Mouse (Mus musculus): ENCODE measurements around the gene Kansl2.
A peak's percentile ranks its signal among the peaks of the same experiment; 100 is the strongest.

Kansl2 gene

DNA sequence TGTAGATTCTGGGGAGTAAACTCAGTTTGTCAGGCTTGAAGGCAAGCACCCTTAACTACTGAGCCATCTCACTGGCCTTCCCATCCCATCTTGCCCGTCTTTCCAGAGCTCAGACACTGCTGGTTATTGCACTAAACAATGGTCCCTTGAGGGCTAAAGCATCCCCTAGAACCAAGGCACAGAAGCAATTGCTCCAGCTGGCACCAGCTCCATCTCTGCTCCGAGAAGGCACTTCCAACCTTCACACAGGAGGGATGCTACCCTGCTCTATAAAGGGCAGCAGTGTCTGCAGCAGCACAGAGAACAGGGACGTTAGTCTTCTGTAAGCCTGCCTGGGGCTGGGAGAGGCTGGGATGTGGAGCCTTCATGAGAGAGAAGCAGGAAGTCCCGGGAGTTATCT, 42.0 kb downstream of the Kansl2 start, which contains the start of gene Olfr279:
Gene Olfr279 (plus strand): TSS at position 301 of the 400 bp plus-strand sequence.
- no peak for DNase-seq

DNA sequence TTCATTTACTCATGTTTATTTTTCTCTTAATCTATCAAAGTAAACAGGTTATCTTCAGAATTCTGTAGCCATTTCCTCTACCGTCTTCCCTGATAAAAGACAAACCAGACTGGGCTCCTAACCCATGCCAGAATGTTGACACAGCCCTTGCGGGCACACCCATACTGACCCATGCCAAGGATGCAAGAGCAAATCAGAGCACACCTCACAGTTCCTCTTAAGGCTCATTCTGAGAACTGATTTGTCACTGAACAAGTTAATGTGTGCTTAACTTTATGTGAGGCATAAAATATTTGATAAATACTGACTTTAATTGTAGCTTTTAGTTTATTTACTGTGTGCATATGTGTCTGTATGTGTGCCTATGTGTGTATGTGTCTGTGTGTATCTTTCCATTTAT, 42.7 kb downstream of the Kansl2 start:
- peak; percentile 57 for DNase-seq

DNA sequence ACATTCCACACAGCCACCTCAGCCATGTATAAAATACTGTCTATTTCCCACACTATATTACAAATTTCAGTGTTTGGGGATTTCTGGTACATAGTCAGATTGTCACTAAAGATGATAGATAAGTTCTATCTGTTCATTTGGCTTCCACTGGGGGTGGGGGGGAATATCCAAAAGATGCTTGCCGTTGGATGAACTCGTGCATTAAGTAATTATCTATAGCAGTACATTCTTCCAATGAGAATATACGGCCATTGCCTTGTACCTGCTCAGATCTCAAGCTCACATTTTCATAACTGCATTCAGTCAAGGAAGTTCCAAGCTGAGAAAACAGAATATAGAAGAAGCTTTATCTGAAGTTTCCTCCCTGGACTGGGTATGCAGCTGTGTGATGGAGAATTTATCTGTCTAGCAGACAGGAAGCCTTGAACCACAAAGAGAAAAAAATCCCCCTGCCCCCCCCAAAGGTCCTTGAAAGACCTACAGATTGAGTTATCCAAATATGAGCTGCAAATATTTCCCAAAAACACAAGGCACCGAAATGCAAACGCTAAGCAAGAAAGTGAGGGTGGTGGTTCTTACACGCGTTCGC, 47.5 kb downstream of the Kansl2 start:
- DNase-seq = no peak

GRCm38 (mm10) chr15:98483907-98484886, 49.9 kb downstream of the Kansl2 start:
- peak; percentile 71 for DNase-seq

DNA sequence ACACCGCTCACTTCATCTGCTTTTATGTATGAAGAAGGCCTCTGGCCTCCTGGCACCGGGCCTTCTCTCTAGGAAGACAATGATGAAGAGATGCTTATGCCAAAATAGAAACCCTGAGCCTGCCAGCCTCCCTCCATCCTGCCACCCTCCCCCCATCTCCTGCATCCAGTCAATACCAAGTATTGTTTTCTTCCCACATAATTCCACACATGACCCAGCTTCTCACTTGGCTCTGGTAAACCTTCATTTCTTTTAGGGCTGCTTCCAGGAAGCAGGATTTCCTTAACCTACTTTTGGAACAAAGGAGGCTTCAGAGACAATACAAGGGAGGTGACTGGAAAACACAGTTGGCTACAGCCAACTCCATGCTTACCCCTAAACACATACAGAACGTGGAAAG, 51.4 kb downstream of the Kansl2 start, which contains the start of gene Lalba:
Gene Lalba (minus strand): TSS at position 21 of the 400 bp plus-strand sequence.
- peak; percentile 67 for DNase-seq

GRCm38 (mm10) chr15:98479568-98480102, 54.4 kb downstream of the Kansl2 start:
- no peak for DNase-seq

GRCm38 (mm10) chr15:98476281-98476680, 57.8 kb downstream of the Kansl2 start:
- no peak for DNase-seq

DNA sequence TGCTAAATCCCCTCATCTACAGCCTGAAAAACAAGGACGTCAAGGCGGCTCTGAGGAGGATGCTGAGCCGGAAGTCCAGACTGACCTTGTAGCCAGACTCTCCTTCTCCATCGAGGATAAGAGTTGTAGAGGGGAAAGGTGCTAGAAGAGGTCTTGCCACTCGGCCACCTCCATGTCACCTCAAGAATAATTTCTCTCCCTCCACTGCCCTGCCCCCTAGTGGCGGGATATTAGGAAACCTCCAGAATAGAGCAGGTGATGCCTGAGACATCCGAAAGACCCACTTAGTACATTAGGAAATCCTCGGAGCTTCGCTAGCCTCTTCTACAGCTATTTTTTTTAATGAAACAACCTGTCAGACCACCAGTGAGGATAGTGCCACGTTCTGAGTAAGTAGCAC, 58.7 kb downstream of the Kansl2 start:
- peak; percentile 73 for DNase-seq

GRCm38 (mm10) chr15:98474958-98475357, 59.1 kb downstream of the Kansl2 start:
- DNase-seq = no peak

DNA sequence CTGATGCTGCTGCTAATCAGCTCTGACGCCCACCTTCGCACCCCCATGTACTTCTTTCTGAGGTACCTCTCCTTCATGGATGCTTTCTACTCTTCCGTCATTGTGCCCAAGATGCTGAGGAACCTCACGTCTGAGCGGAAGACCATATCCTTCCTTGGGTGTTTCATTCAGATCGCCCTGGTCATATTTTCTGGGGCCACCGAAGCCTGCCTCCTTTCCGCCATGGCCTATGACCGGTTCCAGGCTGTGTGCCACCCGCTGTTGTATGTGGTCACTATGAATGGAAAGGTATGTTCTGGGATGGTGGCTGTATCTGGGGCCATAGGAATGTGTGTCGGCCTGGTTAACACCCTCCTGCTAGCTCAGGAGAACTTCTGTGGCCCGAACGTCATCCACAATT, 62.5 kb downstream of the Kansl2 start:
- DNase-seq = no peak

GRCm38 (mm10) chr15:98469596-98469995, 64.5 kb downstream of the Kansl2 start, which contains the start of gene OR5BS1P:
TSS of gene OR5BS1P (plus strand) at chr15:98469896.
- no peak for DNase-seq
